Mouse (Mus musculus): ENCODE measurements around the gene Sec22b. TPM values are rescaled to one million over a fixed set of nuclear protein-coding genes. Genes with fewer than 3 reads are reported as not detected.

Sec22b gene
- polyA plus RNA-seq, 1 experiment, result 65.3 TPM

DNA sequence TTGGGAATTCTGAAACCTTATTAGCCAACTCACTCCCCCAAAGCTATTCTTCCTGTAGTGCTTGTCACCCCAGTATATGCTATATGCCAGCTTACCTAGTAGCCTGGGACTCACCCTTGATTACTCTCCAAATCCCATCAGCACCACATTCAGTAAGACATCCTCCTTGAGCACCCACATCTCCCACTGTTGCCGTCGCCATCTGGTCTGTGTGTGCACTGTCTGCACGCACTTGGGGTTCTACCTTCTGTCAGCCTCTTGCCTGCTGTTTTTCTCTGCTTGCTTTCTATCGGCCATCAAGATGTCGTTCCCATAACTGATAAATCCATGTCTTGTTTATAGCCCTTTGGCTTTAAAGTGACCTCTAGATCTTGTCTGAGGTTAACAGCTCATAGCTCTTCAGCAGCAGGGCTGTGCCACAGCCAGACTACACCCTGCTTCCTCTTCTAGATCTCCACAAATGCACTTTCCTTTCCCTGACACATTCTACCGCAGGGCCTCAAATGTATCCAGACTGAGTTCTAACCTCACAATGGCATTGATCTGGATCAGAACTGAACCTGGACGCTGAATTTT lies 30.4 kb downstream of the Sec22b start:
- no peaks in the 10 kb centered on the region; the same call in 1 of the 2 replicates for H3K4me1 ChIP-seq (ENCODE audit: control insufficient read depth, insufficient read depth, insufficient read length, low read length)
- peak overlapping the region; percentile 49; the same call in 1 of the 2 replicates for H3K27ac ChIP-seq (replicated peaks; ENCODE audit: low read depth, low read length)
- no peak overlapping the region; the same call in 1 of the 2 replicates for H3K4me3 ChIP-seq (ENCODE audit: insufficient read depth, low read depth, low read length)

DNA sequence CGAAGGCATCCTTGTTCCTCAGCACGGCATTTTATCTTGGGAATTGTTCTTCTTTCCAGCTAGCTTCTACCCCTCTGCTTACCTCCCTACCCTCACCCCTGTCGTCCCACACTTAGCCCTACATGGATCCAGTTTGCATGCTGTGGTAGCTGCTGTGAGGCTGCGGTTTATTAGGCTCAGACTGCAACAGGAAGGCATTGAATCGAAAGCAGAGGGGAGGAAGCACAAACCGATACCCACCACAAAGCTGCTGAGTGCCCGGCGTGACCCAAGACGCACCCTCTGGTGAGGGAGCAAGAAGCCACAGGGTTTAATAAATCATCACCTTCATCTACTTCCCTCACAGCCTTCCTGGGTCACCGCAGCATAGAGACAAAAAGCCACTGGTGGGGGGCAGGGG lies 31.1 kb downstream of the Sec22b start:
- Histone ChIP-seq H3K27ac (replicated peaks; ENCODE audit: low read depth, low read length) (peak overlapping the region; percentile 19; the same call in 1 of the 2 replicates), H3K4me1 (ENCODE audit: control insufficient read depth, insufficient read depth, insufficient read length, low read length) (no peaks in the 10 kb centered on the region; the same call in 1 of the 2 replicates), H3K4me3 (ENCODE audit: insufficient read depth, low read depth, low read length) (0 out of 2 replicates have a peak overlapping the region, but pooled peaks have one; percentile 12)

DNA sequence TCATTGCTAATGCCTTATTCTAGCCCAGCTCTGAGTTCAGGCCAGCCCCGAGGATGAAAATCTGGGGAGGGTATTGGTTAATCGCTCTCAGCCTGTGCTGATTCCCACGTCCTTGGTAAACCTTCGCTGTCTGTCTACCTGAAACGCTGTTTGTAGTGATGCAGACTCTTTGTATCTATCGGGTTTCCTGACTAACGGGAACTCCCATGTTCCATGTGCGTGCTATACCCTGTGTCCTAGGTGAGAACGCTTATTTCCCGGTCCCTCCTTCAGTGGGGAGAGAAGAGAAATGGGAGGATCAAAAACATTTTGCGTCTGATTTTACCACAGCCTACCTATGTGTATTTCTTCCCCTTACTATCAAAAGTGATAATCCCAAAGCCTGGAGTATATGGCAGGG lies 31.8 kb downstream of the Sec22b start:
- 0 out of 2 replicates have a peak overlapping the region, but pooled peaks have one; percentile 22 for H3K27ac ChIP-seq (replicated peaks; ENCODE audit: low read depth, low read length)
- no peaks in the 10 kb centered on the region; the same call in 1 of the 2 replicates for H3K4me1 ChIP-seq (ENCODE audit: control insufficient read depth, insufficient read depth, insufficient read length, low read length)
- no peak overlapping the region for H3K4me3 ChIP-seq (ENCODE audit: insufficient read depth, low read depth, low read length)

DNA sequence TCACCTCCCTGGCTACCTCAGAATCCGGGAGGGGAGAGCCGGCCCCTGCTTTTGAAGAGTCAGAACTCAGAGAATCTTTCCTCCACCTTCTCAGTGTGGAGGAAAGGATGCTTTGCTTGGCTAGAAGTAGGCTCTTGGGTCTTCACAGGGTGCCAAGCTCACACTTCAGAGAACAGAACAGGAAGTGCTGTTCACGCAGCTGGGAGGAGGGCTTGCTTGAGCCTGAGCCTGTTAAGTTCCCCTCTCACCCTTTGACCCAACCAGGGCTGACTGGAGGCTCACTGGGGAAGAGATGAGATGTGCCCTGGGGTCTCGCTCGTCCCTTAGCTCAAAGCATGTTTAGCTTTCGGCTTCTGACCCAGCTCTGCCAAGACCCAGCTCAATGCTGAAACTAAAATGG lies 32.3 kb downstream of the Sec22b start:
- Histone ChIP-seq H3K27ac (replicated peaks; ENCODE audit: low read depth, low read length) (0 out of 2 replicates have a peak overlapping the region, but pooled peaks have one; percentile 49), H3K4me1 (ENCODE audit: control insufficient read depth, insufficient read depth, insufficient read length, low read length) (no peaks in the 10 kb centered on the region; the same call in 1 of the 2 replicates), H3K4me3 (ENCODE audit: insufficient read depth, low read depth, low read length) (no peak overlapping the region)

DNA sequence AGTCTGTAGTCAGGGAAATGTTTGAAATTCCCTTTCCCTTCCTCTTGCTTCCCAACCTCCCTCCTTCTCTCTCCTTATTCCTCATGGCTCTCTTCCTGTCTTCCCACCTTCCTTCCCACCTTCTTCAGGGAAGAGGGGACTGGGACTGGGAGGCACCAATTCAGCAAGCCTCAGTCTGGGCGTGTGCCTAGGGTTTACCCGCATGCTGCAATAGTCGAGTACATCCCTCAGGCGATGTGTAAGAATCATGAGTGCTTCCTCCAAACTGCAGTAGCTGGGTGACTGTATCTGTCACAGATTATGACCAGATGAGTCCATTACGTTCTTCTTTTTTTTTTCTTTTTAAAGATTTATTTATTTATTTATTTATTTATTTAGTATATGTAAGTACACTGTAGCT lies 32.8 kb downstream of the Sec22b start:
- 0 out of 2 replicates have a peak overlapping the region, but pooled peaks have one; percentile 49 for H3K27ac ChIP-seq (replicated peaks; ENCODE audit: low read depth, low read length)
- no peak overlapping the region for H3K4me3 ChIP-seq (ENCODE audit: insufficient read depth, low read depth, low read length)
- no peaks in the 10 kb centered on the region; the same call in 1 of the 2 replicates for H3K4me1 ChIP-seq (ENCODE audit: control insufficient read depth, insufficient read depth, insufficient read length, low read length)

DNA sequence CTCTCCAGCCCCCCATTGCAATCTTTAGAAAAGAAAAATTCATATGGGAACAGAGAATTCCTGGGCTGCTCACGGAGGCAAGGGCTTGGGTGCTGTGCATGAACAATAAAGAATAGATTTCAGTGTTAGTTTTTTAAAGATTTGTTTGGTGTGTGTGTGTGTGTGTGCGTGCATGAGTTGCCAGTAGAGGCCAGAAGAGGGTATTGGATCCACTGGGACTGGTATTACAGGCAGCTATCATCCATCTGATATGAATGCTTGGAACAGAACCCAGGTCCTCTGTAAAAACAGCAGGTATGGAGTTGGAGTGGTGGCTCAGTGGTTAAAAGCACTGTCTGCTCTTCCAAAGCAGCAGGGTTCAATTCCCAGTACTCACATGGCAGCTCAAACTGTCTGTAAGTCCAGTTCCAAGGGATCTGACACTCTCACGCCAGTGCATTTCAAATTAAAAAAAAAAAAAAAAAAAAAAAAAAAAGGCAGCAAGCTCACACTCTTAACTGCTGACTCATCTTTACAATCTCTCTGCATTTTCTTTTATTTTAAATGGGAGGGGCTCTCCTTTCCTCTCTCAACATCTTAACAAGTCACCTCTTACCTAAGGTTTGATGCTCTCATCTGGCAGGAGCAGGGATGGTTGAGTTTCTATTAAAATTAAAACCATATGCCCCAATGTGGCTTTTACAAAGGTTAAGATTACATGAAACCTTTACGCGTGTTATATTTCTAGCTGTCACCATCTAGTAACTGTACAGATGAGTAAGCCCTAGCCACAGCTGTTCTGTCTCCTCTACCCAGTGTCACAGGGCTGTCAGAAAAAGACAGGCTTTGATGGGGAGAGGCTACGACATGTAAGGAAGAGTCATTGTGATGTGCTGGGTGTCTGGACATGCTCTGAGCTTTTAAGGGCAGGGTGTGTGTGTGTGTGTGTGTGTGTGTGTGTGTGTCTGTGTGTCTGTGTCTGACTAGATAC lies 33.6 kb downstream of the Sec22b start:
- no peak overlapping the region for H3K4me3 ChIP-seq (ENCODE audit: insufficient read depth, low read depth, low read length)
- H3K27ac ChIP-seq (replicated peaks; ENCODE audit: low read depth, low read length), result no peak overlapping the region
- no peaks in the 10 kb centered on the region; the same call in 1 of the 2 replicates for H3K4me1 ChIP-seq (ENCODE audit: control insufficient read depth, insufficient read depth, insufficient read length, low read length)

DNA sequence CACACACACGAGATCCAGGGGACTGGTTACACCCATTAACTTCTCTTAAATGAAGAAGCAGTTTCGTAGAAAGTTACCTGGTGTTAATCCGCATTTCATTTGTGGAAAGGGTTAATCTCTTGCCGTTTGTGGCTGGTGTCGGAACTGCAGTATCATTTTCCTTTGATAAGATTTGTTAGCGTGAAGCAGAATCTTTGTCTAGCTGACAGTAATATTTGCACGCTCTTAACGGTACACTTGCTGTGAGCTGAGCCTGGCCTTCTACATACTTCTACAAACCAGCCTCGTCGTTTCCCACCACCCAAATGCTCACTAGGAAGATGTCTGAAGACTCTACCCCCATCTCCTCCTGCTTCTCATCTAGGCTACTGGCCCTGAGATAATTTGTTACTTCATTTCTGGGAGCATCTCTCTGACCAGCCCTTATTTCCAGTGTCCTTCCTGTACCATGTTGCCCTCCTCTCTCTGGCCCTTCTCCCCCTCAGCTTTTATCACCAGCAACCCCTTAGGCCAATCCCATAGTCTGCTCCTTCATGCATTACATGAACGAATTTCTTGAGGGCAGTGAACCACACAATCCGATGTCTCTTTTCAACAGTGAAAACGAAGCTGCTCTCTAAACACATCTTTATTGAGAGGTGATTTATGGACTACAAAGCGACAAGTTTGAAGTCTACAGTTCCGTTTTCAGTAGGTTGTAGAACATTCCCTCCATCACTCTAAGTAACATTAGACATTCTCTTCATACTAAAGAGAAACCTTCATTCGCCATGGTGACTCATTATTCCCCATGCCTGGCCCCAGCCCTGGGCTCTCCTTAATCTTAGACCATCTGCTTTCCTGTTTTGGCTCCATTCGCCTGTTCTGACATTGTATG lies 36.3 kb downstream of the Sec22b start:
- Histone ChIP-seq H3K4me3 (ENCODE audit: insufficient read depth, low read depth, low read length) (no peak overlapping the region), H3K27ac (replicated peaks; ENCODE audit: low read depth, low read length) (no peak overlapping the region), H3K4me1 (ENCODE audit: control insufficient read depth, insufficient read depth, insufficient read length, low read length) (peaks cover 3% of the 10 kb centered on the region)

DNA sequence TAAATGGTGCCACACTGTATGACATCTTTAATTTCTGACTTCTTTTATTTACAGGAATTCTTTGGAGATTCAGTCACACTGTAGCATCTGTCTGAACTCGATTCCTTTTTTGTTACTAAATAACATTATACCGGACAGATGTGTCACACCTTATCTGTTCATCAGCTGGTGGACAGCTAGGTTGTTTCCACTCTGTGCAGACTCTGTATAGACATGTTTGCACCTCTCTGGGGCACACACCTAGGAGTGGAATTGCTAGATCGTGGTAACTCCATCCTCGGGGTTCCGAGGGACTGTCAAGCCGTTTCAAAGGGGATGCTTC lies 36.9 kb downstream of the Sec22b start:
- H3K4me1 ChIP-seq (ENCODE audit: control insufficient read depth, insufficient read depth, insufficient read length, low read length), result peaks cover 3% of the 10 kb centered on the region
- no peak overlapping the region for H3K4me3 ChIP-seq (ENCODE audit: insufficient read depth, low read depth, low read length)
- no peak overlapping the region for H3K27ac ChIP-seq (replicated peaks; ENCODE audit: low read depth, low read length)

DNA sequence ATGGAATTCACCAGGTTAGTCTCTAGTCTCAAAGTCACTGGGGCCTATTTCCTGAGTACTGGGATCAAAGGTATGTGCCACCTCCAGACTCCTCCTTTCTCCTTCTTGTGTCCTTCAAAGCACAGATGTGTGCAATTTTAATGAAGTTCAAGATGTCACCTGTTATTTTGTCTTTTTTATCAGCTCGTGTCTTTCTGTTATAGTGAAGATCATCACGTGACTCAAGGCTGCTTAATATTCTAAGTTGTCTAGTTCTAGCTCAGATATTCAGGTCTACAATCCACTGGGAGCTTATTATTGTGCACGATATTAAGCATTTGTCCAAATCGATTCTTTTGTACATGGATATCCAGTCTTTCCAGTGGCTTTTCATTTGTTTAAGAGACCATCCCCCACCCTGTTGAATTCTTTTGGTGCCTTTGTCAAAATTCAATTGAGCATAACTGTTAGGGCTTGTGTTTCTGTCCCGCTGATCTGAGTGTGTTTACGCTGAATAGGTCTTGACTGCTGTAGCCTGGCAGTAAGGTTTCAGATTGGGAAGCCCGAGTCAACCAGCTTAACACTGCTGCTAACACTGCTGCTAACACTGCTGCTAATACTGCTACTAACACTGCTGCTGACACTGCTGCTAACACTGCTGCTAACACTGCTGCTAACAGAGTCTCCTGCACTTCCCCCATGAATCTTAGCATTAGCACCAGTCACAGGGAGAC lies 38.0 kb downstream of the Sec22b start:
- H3K27ac ChIP-seq (replicated peaks; ENCODE audit: low read depth, low read length), result no peak overlapping the region
- no peak overlapping the region for H3K4me3 ChIP-seq (ENCODE audit: insufficient read depth, low read depth, low read length)
- peaks cover 3% of the 10 kb centered on the region for H3K4me1 ChIP-seq (ENCODE audit: control insufficient read depth, insufficient read depth, insufficient read length, low read length)

DNA sequence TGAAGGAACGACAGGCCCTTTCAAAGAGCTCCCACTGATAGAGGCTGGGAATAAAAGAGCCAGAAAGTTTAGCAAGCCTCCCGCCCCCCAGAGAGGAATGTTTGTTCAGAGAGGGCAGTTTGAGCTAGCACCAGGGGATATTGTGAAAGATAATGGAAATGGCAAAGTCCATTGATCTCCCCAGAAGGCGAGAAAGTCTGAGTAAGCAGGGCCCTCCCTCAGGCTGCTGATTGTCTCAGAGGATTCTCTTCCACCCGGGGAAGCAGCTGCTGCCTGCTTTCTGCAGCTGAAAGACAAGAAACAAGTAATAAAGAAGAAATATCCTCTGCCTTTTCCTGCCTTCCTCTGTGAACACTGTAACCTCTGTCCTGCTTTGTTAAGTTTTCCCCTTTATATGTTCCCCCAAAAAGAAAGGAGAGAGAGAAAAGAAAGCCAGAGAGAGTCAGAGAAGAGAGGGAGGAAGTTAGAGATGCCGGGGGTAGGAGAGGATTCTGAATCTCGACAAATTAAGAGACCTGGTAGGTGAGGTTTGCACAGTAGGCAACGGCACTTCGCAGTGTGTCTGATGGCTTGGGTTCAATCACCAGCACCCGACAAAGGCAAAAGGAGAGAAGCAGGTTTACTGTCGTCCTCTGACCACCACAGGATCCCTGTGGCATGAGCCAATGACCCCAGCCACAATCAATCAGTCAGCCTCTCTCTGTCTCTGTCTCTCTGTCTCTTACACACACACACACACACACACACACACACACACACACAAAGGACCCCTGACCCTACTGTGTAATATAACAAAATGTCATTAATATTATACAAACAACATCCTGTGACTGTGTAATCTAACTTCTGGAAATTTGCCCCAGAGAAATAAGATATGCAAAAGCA lies 38.9 kb downstream of the Sec22b start:
- H3K27ac ChIP-seq (replicated peaks; ENCODE audit: low read depth, low read length), result no peak overlapping the region
- H3K4me1 ChIP-seq (ENCODE audit: control insufficient read depth, insufficient read depth, insufficient read length, low read length), result peaks cover 3% of the 10 kb centered on the region
- H3K4me3 ChIP-seq (ENCODE audit: insufficient read depth, low read depth, low read length), result no peak overlapping the region

DNA sequence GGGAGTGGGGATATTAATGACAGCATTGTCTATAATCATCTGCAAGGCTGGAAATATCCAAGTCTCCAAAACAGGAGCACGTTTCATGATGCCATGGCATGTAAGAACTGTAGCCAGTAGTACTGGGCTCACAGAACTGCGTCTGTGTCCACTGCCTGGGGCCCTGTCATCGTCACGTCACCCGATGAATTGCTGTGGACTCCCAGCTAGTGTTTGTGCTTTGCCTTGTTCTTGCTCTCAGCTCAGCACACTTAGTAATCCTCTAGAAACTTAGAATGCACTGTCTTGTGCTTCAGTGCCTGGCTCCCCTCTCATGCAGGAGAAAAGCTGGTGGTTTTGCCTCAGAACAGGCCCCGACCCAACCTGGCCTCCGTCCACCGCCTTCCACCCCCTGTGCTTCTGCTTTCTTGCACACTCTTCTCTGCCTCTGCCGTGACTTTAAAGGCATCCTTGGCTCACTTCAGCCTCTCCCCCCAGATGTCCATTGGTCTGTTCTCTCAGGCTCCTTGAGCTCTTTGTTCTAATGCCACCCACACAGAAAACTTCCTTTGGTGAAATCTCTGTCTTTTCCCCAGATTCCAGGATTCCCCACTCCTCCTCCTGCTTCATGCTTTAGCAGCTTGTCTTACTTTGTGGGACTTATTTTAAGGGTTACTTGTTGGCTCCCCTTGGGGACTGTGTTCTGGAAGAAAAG lies 39.7 kb downstream of the Sec22b start:
- Histone ChIP-seq H3K4me3 (ENCODE audit: insufficient read depth, low read depth, low read length) (no peak overlapping the region), H3K27ac (replicated peaks; ENCODE audit: low read depth, low read length) (no peak overlapping the region), H3K4me1 (ENCODE audit: control insufficient read depth, insufficient read depth, insufficient read length, low read length) (peaks cover 3% of the 10 kb centered on the region)

DNA sequence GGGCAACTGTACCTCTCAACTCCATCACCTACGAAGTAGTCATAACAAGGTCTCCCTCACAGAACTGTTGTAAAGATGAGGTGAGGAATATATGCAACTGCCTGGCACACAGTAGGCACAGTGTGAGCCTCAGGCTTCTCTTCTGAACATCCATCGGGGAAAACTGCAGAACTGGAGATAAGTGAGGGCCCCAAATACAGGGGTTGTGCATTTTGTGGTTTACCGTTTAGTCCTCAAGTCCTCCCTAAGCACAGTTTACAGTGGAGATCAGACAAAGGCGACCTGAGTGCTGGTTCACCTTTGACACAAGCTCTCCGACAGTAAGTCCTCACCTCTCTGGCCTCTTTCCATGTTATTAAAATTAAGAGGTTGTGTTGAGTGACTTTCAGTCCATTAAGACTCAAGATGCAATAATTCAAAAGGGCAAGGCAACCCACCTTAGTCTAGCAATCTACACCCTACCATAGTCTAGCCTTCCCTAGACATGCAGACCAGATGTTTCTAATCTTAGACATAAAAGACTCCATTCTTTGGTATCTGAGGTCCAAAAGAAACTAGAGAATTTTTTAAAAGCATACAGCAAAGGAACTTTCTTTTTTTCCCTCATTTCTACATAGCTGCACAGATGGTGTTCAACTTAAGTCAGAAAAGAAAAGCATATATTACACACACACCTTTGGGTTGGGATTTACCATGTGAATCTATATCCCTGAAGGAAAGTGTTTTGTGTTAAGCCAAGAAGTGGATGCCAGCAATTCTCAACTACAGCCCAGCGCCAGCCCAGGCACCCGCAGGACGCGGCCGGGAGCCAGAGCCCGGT lies 40.7 kb downstream of the Sec22b start:
- Histone ChIP-seq H3K4me3 (ENCODE audit: insufficient read depth, low read depth, low read length) (peak overlapping the region; percentile 23; the same call in 1 of the 2 replicates), H3K4me1 (ENCODE audit: control insufficient read depth, insufficient read depth, insufficient read length, low read length) (peaks cover 3% of the 10 kb centered on the region), H3K27ac (replicated peaks; ENCODE audit: low read depth, low read length) (no peak overlapping the region)

Measured in brown adipose tissue, adult 24 weeks (tissue).